Mouse (Mus musculus) kidney, embryonic 14.5 days (tissue): ENCODE measurements around the gene Lrrc49. TPM values are rescaled to one million over a fixed set of nuclear protein-coding genes. Genes with fewer than 3 reads are reported as not detected.

Source experiments
- ATAC-seq: fragments of 200-750 bp; cut with Nextera tagmentation; 2 replicates; pipeline ENCODE4 v1.8.0; 2017; ENCODE audit warnings: moderate number of reproducible peaks, mild to moderate bottlenecking, moderate TSS enrichment, moderate library complexity; ENCODE audit not compliant: low FRiP score, low TSS enrichment
- H3K27ac ChIP-seq: fragments of 300-500 bp; sonication (generic); 2 replicates; pipeline ENCODE4 v1.5.1; 2014; ENCODE audit warnings: low read depth, mild to moderate bottlenecking, low read length, moderate library complexity, mixed read lengths
- H3K27me3 ChIP-seq: fragments of 300-500 bp; sonication (generic); 2 replicates; pipeline ENCODE4 v1.6.1; 2014; ENCODE audit warnings: mild to moderate bottlenecking, low read length; ENCODE audit not compliant: control insufficient read depth, insufficient read depth
- H3K36me3 ChIP-seq: fragments of 300-500 bp; sonication (generic); 2 replicates; pipeline ENCODE4 v1.6.1; 2014; ENCODE audit warnings: low read length, mixed read lengths; ENCODE audit not compliant: control insufficient read depth, insufficient read depth
- H3K4me1 ChIP-seq: fragments of 300-500 bp; sonication (generic); 2 replicates; pipeline ENCODE4 v1.6.1; 2014; ENCODE audit warnings: low read length, mixed read lengths; ENCODE audit not compliant: control insufficient read depth, insufficient read depth
- H3K4me2 ChIP-seq: fragments of 300-500 bp; sonication (generic); replicated peaks from 2 replicates; pipeline ENCODE4 v1.6.1; 2014; ENCODE audit warnings: low read depth, mild to moderate bottlenecking, low read length
- H3K4me3 ChIP-seq: fragments of 300-500 bp; sonication (generic); 2 replicates; pipeline ENCODE4 v1.5.1; 2014; ENCODE audit warnings: mild to moderate bottlenecking, low read length
- H3K9ac ChIP-seq: fragments of 300-500 bp; sonication (generic); 2 replicates; pipeline ENCODE4 v1.6.1; 2014; ENCODE audit warnings: low read depth, mild to moderate bottlenecking, low read length, moderate library complexity
- H3K9me3 ChIP-seq: fragments of 300-500 bp; sonication (generic); 2 replicates; pipeline ENCODE4 v1.6.1; 2016; ENCODE audit warnings: low read length; ENCODE audit not compliant: control insufficient read depth
- WGBS: fragments of 180-500 bp; shearing (Covaris S2); extraction: QIAGEN DNeasy Blood & Tissue Kit; methylation state at CpG from one replicate; pipeline ENCODE4 v1.1.7; 2014; 5-methylcytosine and 5-hydroxymethylcytosine counted together
- polyA plus RNA-seq: library from polyadenylated mRNA; unstranded; fragments of >200 nt; fragmentation: Nextera tagmentation; extraction: Ambion mirVana; gene quantifications from 2 replicates; pipeline ENCODE4 v1.2.1, GENCODE M21; 2014

The Lrrc49 gene
- polyA plus RNA-seq, 1 experiment from 2014 or later, result 20.9 TPM

DNA sequence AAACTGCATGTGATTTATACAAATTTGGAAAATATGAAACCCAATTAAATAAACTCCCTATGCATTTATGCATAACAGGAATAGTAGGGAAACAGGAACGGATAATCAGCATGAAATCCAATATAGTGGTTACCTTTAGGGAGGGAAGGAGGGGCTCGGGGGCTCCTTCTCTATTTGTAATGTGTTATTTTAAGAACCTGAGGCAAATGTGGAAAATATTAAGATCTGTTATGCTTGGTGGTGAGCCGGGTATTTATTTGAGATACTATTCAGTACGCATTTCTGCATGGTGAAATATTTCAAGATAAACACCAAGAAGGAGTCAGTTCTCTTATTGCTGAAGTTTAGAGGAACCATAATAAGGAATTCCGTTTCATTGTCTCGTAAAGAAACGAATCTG, 105.4 kb downstream of the Lrrc49 start:
- WGBS, result 71% methylated on average over 7 of the region's 7 CpGs
- no peak overlapping the region for H3K27ac ChIP-seq

DNA sequence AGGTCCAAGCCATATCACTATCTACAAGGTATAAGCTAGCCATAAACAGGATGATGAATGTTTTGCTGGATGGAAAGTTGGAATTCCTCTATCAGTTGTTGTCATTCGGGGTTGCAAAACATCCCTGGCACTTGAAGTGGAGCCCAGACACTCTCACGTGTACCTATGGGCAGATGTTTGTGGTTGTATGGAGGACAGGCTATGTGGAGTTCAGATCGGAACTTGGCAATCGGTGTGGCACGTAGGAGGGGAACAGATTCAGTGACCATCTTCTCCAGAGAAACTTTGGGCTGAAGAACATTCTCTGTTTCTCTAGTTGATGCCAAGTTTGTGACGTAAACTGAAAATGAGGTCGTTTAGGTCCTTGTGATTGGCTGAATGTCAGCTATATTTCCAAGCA, 114.9 kb downstream of the Lrrc49 start:
- Histone ChIP-seq H3K36me3 (no peaks in the 10 kb centered on the region), H3K4me2 (no peak overlapping the region), H3K27me3 (no peaks in the 10 kb centered on the region), H3K9ac (no peak overlapping the region), H3K27ac (no peak overlapping the region), H3K9me3 (peaks cover 3% of the 10 kb centered on the region; the same call in 1 of the 2 replicates), H3K4me3 (no peak overlapping the region), H3K4me1 (no peaks in the 10 kb centered on the region)
- whole genome bisulfite sequencing, result 92% methylated on average over 7 of the region's 7 CpGs
- no peak for ATAC-seq

More for the DNA sequence above, 105.4 kb downstream of the Lrrc49 start:
- Histone ChIP-seq H3K27me3 (no peaks in the 10 kb centered on the region), H3K9ac (no peak overlapping the region), H3K4me3 (no peak overlapping the region), H3K9me3 (no peaks in the 10 kb centered on the region), H3K4me1 (no peaks in the 10 kb centered on the region), H3K4me2 (no peak overlapping the region), H3K36me3 (no peaks in the 10 kb centered on the region)
- ATAC-seq, result no peak

DNA sequence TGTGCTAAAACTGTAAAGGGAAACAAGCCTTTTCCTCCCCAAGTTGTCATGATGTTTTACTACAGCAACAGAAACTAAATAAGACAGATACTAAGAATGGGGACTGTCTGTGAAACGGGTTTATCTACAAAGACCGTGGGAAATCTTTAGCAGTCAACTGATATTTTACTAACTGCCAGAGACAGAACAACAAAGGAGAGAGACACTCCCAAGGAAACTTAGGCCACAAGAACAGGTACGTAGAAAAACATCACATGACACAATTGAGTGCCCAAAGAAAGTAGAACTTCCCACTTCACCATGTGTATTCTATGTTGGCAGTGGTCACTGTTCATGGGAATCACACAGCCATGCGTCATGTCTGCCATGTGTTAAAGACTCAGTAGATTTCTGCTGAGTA, 116.2 kb downstream of the Lrrc49 start:
- Histone ChIP-seq H3K4me3 (no peak overlapping the region), H3K27me3 (no peaks in the 10 kb centered on the region), H3K36me3 (no peaks in the 10 kb centered on the region), H3K4me1 (no peaks in the 10 kb centered on the region), H3K4me2 (no peak overlapping the region), H3K9me3 (peaks cover 3% of the 10 kb centered on the region; the same call in 1 of the 2 replicates), H3K27ac (no peak overlapping the region), H3K9ac (no peak overlapping the region)
- no peak for ATAC-seq
- 92% methylated on average over 4 of the region's 4 CpGs for WGBS

DNA sequence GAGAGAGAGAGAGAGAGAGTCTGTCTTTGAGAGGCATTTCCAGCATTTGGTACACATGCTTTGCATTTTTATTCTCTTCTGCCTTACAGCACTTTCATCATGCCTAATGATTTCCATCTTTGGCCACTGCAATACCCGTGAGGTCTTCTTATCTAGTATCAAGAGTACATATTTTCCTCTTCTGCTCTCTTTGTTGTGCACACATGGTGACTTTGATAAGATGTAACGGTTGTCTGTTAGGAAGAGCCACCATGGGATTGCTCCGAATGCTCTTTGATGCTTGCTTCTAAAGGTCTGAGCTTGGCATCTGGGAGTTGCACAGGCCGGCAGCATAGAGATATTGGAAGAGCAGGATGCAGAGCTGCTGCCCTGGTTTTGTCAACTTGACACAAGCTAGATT, 116.9 kb downstream of the Lrrc49 start:
- no peak for ATAC-seq
- H3K4me1 ChIP-seq, result no peaks in the 10 kb centered on the region
- no peak overlapping the region for H3K27ac ChIP-seq
- peaks cover 3% of the 10 kb centered on the region; the same call in 1 of the 2 replicates for H3K9me3 ChIP-seq
- no peaks in the 10 kb centered on the region for H3K36me3 ChIP-seq
- no peak overlapping the region for H3K4me2 ChIP-seq
- 90% methylated on average over 4 of the region's 4 CpGs for WGBS
- H3K27me3 ChIP-seq, result no peaks in the 10 kb centered on the region
- no peak overlapping the region for H3K9ac ChIP-seq
- H3K4me3 ChIP-seq, result no peak overlapping the region

DNA sequence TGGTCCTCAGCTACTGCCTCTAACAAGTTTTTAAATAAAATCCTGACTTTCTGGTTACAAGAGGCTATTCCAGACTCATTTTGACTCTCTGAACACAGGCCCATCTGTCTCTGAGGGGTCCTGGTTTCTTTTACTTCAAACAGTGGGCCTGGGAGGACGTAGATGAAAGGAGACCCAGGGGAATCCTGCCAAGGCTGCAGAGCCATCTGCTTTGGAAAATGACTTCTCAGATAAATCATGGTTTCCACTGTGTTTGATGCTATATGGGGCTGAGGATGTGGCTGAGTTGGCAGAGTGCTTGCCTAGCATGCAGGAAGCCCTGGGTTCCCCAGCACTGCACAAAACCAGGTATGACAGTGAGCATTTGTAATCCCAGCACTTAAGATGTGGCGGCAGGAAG, 118.6 kb downstream of the Lrrc49 start:
- 81% methylated on average over 2 of the region's 2 CpGs for WGBS
- H3K36me3 ChIP-seq, result no peaks in the 10 kb centered on the region
- H3K27me3 ChIP-seq, result no peaks in the 10 kb centered on the region
- peaks cover 3% of the 10 kb centered on the region; the same call in 1 of the 2 replicates for H3K9me3 ChIP-seq
- ATAC-seq, result no peak
- no peaks in the 10 kb centered on the region for H3K4me1 ChIP-seq
- H3K4me3 ChIP-seq, result no peak overlapping the region
- no peak overlapping the region for H3K9ac ChIP-seq
- no peak overlapping the region for H3K4me2 ChIP-seq
- H3K27ac ChIP-seq, result no peak overlapping the region

DNA sequence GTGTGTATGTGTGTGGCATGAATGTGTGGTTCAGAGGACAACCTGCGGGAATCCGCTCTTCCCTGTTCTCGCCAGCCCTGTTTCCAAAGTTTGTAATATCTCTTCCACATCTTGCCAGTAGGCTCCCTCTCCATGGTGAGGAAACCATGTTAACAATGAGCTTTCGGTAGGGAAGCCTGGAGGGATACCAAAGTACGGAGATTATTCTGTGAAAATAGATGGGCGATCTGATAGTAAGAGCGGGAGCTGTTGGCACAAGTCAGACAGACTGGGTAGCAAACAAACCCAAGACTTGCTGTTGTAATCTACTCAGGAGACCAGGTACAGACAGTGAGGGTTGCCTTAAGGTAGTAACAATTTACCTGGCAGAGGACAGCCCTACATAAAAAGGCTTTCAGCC, 124.1 kb downstream of the Lrrc49 start:
- no peaks in the 10 kb centered on the region for H3K9me3 ChIP-seq
- no peak overlapping the region for H3K4me3 ChIP-seq
- peak overlapping the region; percentile 51; the same call in 1 of the 2 replicates for H3K4me2 ChIP-seq
- ATAC-seq, result no peak
- WGBS, result 77% methylated on average over 7 of the region's 7 CpGs
- H3K36me3 ChIP-seq, result no peaks in the 10 kb centered on the region
- H3K9ac ChIP-seq, result no peak overlapping the region
- no peaks in the 10 kb centered on the region for H3K27me3 ChIP-seq
- peaks cover 34% of the 10 kb centered on the region for H3K4me1 ChIP-seq
- peak overlapping the region; percentile 81 for H3K27ac ChIP-seq

DNA sequence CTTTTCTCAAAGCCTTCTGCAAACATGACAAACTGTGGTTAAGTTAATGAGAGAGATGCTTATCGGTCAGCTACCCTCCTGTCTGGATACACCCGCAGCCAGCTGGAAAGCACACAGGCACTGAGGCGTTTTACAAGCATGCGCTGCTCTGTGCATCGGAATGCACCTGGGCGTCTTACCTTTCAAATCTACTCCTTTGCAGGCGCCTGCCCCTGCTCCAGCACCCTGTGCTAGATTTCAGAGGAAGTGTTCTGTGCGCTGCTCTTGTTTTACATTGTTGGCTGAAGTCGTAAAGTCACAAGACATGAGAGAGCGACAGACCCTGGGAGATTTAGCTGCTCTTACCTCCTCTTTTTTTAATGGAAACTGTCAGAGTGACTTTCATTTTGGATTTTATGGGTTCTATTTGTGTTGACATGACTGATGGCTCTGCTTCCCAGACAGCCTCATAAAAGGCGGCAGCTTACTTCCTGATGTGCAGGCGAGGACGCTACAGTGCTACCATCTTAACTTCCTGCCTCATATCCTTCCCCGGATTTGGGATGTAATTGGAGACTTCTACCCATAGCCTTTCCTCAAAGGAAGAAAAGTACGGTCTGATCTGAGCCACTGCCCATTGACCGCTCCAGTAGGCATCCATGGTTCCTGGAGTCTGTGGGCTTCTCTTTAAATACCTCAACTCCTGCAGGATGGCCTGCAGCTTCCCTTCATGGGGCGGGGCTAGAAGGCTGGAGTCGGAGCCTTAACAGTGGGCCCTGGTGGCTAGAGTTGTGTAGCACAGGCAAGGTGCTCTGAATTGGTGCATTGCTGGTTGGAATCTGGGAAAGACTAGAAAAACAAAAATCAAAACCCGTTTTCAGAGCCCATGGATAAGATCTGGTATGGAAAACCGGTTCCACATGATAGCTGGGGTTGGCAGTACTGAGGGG, 125.3 kb downstream of the Lrrc49 start:
- no peaks in the 10 kb centered on the region for H3K27me3 ChIP-seq
- no peaks in the 10 kb centered on the region for H3K36me3 ChIP-seq
- ATAC-seq, result peak; percentile 89
- peak overlapping the region; percentile 51 for H3K4me2 ChIP-seq
- H3K4me3 ChIP-seq, result peak overlapping the region; percentile 28
- no peaks in the 10 kb centered on the region for H3K9me3 ChIP-seq
- H3K4me1 ChIP-seq, result peaks cover 34% of the 10 kb centered on the region
- peak overlapping the region; percentile 81 for H3K27ac ChIP-seq
- H3K9ac ChIP-seq, result peak overlapping the region; percentile 23; the same call in 1 of the 2 replicates
- WGBS, result 5% methylated on average over 20 of the region's 20 CpGs

DNA sequence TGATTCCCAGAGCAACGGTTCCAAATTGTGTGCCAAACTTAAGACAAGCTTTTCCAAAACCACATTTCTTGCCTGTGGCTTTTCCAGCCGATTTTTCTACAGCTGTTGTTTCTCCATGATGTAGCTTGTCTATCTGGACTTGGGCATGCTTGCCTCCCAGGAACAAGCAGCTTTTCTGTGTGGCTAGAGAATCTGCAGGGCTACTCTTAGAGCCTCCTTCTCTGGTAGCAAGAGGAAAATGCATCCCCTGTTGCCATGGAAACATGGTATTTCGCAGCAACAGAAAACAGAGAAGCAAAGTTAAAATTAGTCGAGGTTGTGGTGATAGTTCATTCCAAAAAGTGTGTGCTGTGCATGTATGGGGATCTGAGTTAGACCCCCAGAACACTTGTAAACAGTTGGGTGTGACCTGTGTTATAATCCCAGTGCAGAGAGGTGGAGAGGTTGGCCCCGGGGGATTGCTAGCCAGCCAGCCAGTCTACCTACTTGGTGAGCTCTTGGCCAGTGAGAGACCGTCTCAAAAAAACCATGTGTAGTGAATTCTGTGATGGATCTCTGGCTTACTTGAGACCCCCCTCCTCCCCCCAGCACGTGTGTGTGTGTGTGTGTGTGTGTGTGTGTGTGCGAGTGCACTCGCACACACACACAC, 126.2 kb downstream of the Lrrc49 start:
- 0 out of 2 replicates have a peak, but pooled peaks have one; percentile 2 for ATAC-seq
- H3K4me3 ChIP-seq, result peak overlapping the region; percentile 28; the same call in 1 of the 2 replicates
- peaks cover 34% of the 10 kb centered on the region for H3K4me1 ChIP-seq
- WGBS, result 34% methylated on average over 9 of the region's 9 CpGs
- no peaks in the 10 kb centered on the region for H3K27me3 ChIP-seq
- H3K9me3 ChIP-seq, result no peaks in the 10 kb centered on the region
- H3K9ac ChIP-seq, result peak overlapping the region; percentile 23; the same call in 1 of the 2 replicates
- peak overlapping the region; percentile 81 for H3K27ac ChIP-seq
- H3K36me3 ChIP-seq, result no peaks in the 10 kb centered on the region
- H3K4me2 ChIP-seq, result peak overlapping the region; percentile 51

DNA sequence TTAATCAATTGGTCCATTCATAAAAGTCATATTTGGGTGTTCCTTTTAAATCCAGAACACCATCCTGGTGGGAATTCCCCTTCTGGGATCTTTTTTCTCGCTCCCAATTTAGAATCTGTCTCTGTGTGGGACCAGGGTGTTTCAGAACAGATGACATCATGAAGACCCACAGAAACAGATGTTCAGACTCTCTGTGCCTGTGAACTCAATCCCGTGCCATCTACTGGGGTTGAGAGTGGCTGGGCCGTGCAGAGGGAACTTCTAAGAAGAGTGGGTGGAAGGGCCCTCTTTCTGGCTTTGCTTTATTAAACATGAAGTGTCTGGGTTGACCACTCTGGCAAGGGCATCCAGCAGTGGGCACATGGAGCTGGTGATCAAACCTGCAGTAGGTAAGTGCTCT, 129.5 kb downstream of the Lrrc49 start:
- Histone ChIP-seq H3K4me2 (no peak overlapping the region), H3K9me3 (no peaks in the 10 kb centered on the region), H3K27me3 (no peaks in the 10 kb centered on the region), H3K9ac (no peak overlapping the region), H3K36me3 (no peaks in the 10 kb centered on the region), H3K27ac (no peak overlapping the region), H3K4me1 (peaks cover 31% of the 10 kb centered on the region), H3K4me3 (no peak overlapping the region)
- ATAC-seq, result no peak
- 84% methylated on average over 3 of the region's 3 CpGs for WGBS
